Mouse (Mus musculus) embryonic fibroblast, embryonic 13.5 days (primary cell): ENCODE results near the gene Ssxb10. TPM values are rescaled to one million over a fixed set of nuclear protein-coding genes. Genes with fewer than 3 reads are reported as not detected.
"Not testable (repeated sequence)": the region's sequence is repeated elsewhere in the genome, so short reads cannot be mapped to it uniquely, and the experiment has no call there.

Source experiments
- H3K27ac ChIP-seq: 2 replicates; pipeline ENCODE4 v1.5.1; 2012; ENCODE audit warnings: low read length, control low read depth, inconsistent platforms; ENCODE audit not compliant: insufficient read depth
- H3K4me1 ChIP-seq: 2 replicates; pipeline ENCODE4 v1.6.1; 2011; ENCODE audit warnings: low read length; ENCODE audit not compliant: control insufficient read depth, insufficient read depth
- H3K4me3 ChIP-seq: 2 replicates; pipeline ENCODE4 v1.5.1; 2011; ENCODE audit warnings: mild to moderate bottlenecking, control low read depth, low read length; ENCODE audit not compliant: insufficient read depth
- CTCF ChIP-seq: IDR thresholded peaks from 2 replicates; pipeline ENCODE4 v1.5.1; 2011; ENCODE audit warnings: mild to moderate bottlenecking, control low read depth, low read length, moderate library complexity, borderline replicate concordance; ENCODE audit not compliant: insufficient read depth
- POLR2A ChIP-seq: IDR thresholded peaks from 2 replicates; pipeline ENCODE4 v1.6.1; 2011; ENCODE audit warnings: low read depth, mild to moderate bottlenecking, control low read depth, low read length, moderate library complexity
- polyA plus RNA-seq: library from polyadenylated mRNA; stranded (reverse); fragments of >200 nt; gene quantifications from 2 replicates; pipeline ENCODE4 v1.2.4, GENCODE M21; 2011; ENCODE audit warnings: low read depth; ENCODE audit not compliant: missing spikeins, insufficient read length

The Ssxb10 gene
- polyA plus RNA-seq: not detected in 2 replicates

GRCm38 (mm10) chrX:8327124-8327523 lies at the start of gene Ssxb10:
Gene Ssxb10, plus strand, starts transcription at chrX:8327424.
- Histone ChIP-seq H3K4me1 (no peaks in the 10 kb centered on the region), H3K27ac (no peak within 1 kb of the TSS), H3K4me3 (no peak within 1 kb of the TSS)
- TF ChIP-seq CTCF (no peak), POLR2A (no peak)

GRCm38 (mm10) chrX:8288621-8289020 lies 38.6 kb upstream of the Ssxb10 start:
- no peak for TF ChIP-seq POLR2A
- no peak for TF ChIP-seq CTCF
- Histone ChIP-seq H3K27ac (no peak overlapping the region), H3K4me3 (no peak overlapping the region), H3K4me1 (no peaks in the 10 kb centered on the region)

GRCm38 (mm10) chrX:8309302-8309701 lies 17.9 kb upstream of the Ssxb10 start:
- no peaks in the 10 kb centered on the region for H3K4me1 ChIP-seq
- H3K27ac ChIP-seq: no peak overlapping the region
- H3K4me3 ChIP-seq: no peak overlapping the region
- TF ChIP-seq CTCF: no peak
- no peak for TF ChIP-seq POLR2A

- H3K27ac ChIP-seq, H3K4me3 ChIP-seq, H3K4me1 ChIP-seq: not testable (repeated sequence)
Observed at GRCm38 (mm10) chrX:8314905-8315304, 12.3 kb upstream of the Ssxb10 start.

GRCm38 (mm10) chrX:8366678-8367077 lies 39.5 kb downstream of the Ssxb10 start, which contains the start of gene Ssxb9:
Gene Ssxb9, plus strand, starts transcription at chrX:8366978.
- H3K4me3 ChIP-seq, H3K27ac ChIP-seq, H3K4me1 ChIP-seq: not testable (repeated sequence)

Other genes with a start within 250 kb of the Ssxb10 start
- gene Was, start 236.9 kb upstream of the Ssxb10 start, polyA plus RNA-seq: 0.25 TPM in 1 of 2 replicates, not detected in the other
- 26.7 and 29.9 TPM in 2 replicates for gene Wdr13, start 194.5 kb upstream of the Ssxb10 start, polyA plus RNA-seq
- 486 and 515 TPM in 2 replicates for gene Rbm3, start 181.5 kb upstream of the Ssxb10 start, polyA plus RNA-seq
- 5.3 and 6.7 TPM in 2 replicates for gene Tbc1d25, start 151.2 kb upstream of the Ssxb10 start, polyA plus RNA-seq
- 35.7 and 36.0 TPM in 2 replicates for gene Ebp, start 133.9 kb upstream of the Ssxb10 start, polyA plus RNA-seq
- 5.3 and 8.6 TPM in 2 replicates for gene Porcn, start 120.9 kb upstream of the Ssxb10 start, polyA plus RNA-seq
- gene Ftsj1, start 75.0 kb upstream of the Ssxb10 start, polyA plus RNA-seq: 19.8 and 23.9 TPM in 2 replicates
- gene Slc38a5, start 56.3 kb upstream of the Ssxb10 start, polyA plus RNA-seq: not detected in 2 replicates
- not detected in 2 replicates for gene Ssxb9, start 39.6 kb downstream of the Ssxb10 start, polyA plus RNA-seq
- gene Ssxb1, start 85.9 kb downstream of the Ssxb10 start, polyA plus RNA-seq: not detected in 2 replicates
- not detected in 2 replicates for gene Ssxb2, start 134.3 kb downstream of the Ssxb10 start, polyA plus RNA-seq
- gene Gm14459, start 197.5 kb downstream of the Ssxb10 start, polyA plus RNA-seq: not detected in 2 replicates
- gene Ssxb6, start 220.8 kb downstream of the Ssxb10 start, polyA plus RNA-seq: not detected in 2 replicates